Mouse (Mus musculus) midbrain, embryonic 10.5 days (tissue): ENCODE results near the gene Osbpl8. TPM values are rescaled to one million over a fixed set of nuclear protein-coding genes. Genes with fewer than 3 reads are reported as not detected.
"Not testable (repeated sequence)": the region's sequence is repeated elsewhere in the genome, so short reads cannot be mapped to it uniquely, and the experiment has no call there.

Experiments
- DNase-seq: peaks from one replicate; pipeline ENCODE4 v3.0.0-alpha.2; 2017; ENCODE audit warnings: low spot score
- H3K27ac ChIP-seq: fragments of 300-500 bp; sonication (generic); replicated peaks from 2 replicates; pipeline ENCODE4 v1.5.1; 2016; ENCODE audit warnings: mild to moderate bottlenecking
- H3K27me3 ChIP-seq: fragments of 300-500 bp; sonication (generic); 2 replicates; pipeline ENCODE4 v1.6.1; 2016; ENCODE audit warnings: low read depth, mild to moderate bottlenecking; ENCODE audit not compliant: poor library complexity, severe bottlenecking
- H3K36me3 ChIP-seq: fragments of 300-500 bp; sonication (generic); 2 replicates; pipeline ENCODE4 v1.6.1; 2016; ENCODE audit warnings: mild to moderate bottlenecking, moderate library complexity
- H3K4me1 ChIP-seq: fragments of 300-500 bp; sonication (generic); 2 replicates; pipeline ENCODE4 v1.6.1; 2016
- H3K4me3 ChIP-seq: fragments of 300-500 bp; sonication (generic); 2 replicates; pipeline ENCODE4 v1.5.1; 2016; ENCODE audit warnings: mild to moderate bottlenecking, moderate library complexity
- H3K9me3 ChIP-seq: fragments of 300-500 bp; sonication (generic); replicated peaks from 2 replicates; pipeline ENCODE4 v1.6.1; 2016; ENCODE audit warnings: mild to moderate bottlenecking
- WGBS: fragments of 180-500 bp; shearing (Covaris S2); methylation state at CpG from one replicate; pipeline ENCODE4 v1.1.7; 2016; 5-methylcytosine and 5-hydroxymethylcytosine counted together
- polyA plus RNA-seq: library from polyadenylated mRNA; unstranded; fragments of >200 nt; fragmentation: Nextera tagmentation; extraction: Ambion mirVana; gene quantifications from 2 replicates; pipeline ENCODE4 v1.2.1, GENCODE M21; 2016

Gene Osbpl8
- polyA plus RNA-seq, 1 experiment from 2014 or later, result 7.6 TPM

DNA sequence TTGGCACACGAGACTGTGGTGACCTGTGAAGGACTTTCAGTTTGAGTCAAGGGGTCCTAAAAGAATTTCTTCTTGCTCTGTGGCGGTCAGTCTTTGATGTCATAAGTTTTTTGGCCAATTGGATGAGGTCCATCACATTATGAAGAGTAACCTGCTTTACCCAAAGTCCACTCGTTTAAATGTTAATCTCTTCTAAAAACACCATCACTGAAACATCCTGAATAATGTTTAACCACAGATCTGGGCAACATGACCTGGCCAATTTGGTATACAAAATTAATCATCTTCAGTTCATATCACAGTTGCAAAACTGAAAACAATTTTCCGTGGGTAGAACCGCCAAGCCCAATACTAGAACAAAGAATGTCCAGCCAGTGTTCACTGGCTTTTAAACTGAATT, 31.3 kb upstream of the Osbpl8 start:
- no peak for DNase-seq
- no peaks in the 10 kb centered on the region for H3K27me3 ChIP-seq
- H3K4me1 ChIP-seq, result peaks cover 4% of the 10 kb centered on the region; the same call in 1 of the 2 replicates
- no peaks in the 10 kb centered on the region for H3K9me3 ChIP-seq
- H3K36me3 ChIP-seq, result no peaks in the 10 kb centered on the region
- H3K27ac ChIP-seq, result no peak overlapping the region
- no peak overlapping the region for H3K4me3 ChIP-seq
- 93% methylated on average over 5 of the region's 5 CpGs for WGBS

DNA sequence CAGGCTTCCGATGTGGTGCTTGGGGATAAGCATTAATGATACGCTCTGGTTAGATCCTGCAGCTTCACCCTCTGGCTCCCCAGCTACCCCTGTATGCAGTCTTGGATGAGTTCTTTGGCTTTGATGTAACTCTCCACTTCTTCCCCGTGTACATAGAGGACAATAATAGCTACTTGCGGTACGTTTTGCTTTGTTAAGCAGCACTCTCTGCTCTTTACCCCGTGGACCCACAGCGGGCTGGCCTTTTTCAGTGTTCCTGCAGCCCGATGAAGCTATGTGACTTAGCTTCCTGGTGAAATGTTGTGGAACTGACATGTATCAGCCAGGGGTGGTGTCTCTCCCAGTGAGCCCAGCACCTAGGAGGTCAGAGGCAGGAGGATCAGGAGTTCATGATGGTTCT, 30.6 kb upstream of the Osbpl8 start:
- WGBS, result 89% methylated on average over 8 of the region's 8 CpGs
- H3K36me3 ChIP-seq, result no peaks in the 10 kb centered on the region
- no peaks in the 10 kb centered on the region for H3K9me3 ChIP-seq
- H3K4me3 ChIP-seq, result no peak overlapping the region
- no peak overlapping the region for H3K27ac ChIP-seq
- no peaks in the 10 kb centered on the region for H3K27me3 ChIP-seq
- DNase-seq, result no peak
- H3K4me1 ChIP-seq, result peaks cover 4% of the 10 kb centered on the region; the same call in 1 of the 2 replicates

DNA sequence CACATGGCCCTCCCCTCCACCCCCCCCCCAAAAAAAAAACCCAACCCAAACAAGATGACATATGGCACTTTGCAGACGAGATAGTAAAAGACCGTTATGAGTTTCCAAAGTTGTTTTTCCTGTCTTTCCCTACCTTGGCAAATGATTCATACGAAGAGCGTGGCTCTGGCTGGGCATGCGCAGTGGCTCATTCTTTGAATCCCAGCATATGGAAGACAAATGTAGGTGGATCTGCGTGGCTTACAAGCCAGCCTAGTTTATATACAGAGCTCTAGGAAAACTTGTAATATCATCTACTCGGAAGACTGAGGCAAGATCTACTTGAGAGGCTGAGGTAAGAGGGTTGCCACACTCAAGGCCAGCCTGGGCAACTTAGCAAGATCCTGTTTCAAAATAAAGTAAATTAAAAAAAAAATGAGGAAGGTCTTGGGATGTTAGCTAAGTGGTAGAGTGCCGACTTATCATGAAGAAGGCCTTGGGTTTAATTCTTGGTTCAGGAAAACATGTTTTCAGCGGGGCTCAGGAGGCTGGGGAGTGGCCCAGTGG, 30.1 kb upstream of the Osbpl8 start:
- Histone ChIP-seq H3K9me3 (no peaks in the 10 kb centered on the region), H3K4me3 (no peak overlapping the region), H3K27ac (no peak overlapping the region), H3K36me3 (no peaks in the 10 kb centered on the region), H3K4me1 (peaks cover 4% of the 10 kb centered on the region; the same call in 1 of the 2 replicates), H3K27me3 (no peaks in the 10 kb centered on the region)
- DNase-seq, result no peak
- WGBS, result 89% methylated on average over 9 of the region's 9 CpGs

DNA sequence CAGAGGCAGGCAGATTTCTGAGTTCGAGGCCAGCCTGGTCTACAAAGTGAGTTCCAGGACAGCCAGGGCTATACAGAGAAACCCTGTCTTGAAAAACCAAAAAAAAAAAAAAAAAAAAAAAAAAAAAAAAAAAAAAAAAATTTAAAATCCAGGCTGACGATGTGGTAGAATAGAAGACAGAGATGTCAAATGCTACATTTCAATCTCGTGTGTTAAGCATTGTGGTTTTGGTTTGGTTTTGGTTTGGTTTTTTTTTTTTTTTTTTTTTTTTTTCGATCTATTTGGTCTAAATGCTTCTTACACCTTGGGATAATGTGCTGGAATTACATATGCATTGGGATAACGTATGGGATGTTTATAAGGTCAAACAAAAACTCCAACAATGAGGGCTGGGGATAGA, 28.2 kb upstream of the Osbpl8 start:
- 80% methylated on average over 5 of the region's 5 CpGs for WGBS

DNA sequence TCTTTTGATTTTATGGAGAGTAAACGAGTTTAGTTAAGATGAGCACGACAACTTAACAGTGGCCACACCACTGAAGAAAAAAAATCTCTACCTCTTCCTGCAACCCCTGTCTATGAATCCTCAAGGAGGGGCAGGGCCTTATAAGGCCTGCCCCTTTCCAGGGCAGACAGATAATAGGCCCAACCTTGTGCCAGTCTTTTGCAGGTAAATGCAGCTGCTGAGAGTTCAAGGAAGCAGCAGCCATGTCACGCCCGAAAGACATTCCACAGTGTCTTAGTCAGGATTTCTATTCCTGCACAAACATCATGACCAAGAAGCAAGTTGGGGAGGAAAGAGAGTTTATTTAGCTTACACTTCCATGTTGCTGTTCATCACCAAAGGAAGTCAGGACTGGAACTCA, 26.6 kb upstream of the Osbpl8 start:
- H3K9me3 ChIP-seq, result no peaks in the 10 kb centered on the region
- H3K4me1 ChIP-seq, result no peaks in the 10 kb centered on the region
- no peak overlapping the region for H3K27ac ChIP-seq
- DNase-seq, result no peak
- no peak overlapping the region for H3K4me3 ChIP-seq
- no peaks in the 10 kb centered on the region for H3K27me3 ChIP-seq
- no peaks in the 10 kb centered on the region for H3K36me3 ChIP-seq
- 90% methylated on average over 4 of the region's 4 CpGs for WGBS

More for the DNA sequence above, 28.2 kb upstream of the Osbpl8 start:
- not testable (repeated sequence) for H3K4me3 ChIP-seq, H3K9me3 ChIP-seq, H3K27ac ChIP-seq, DNase-seq, H3K36me3 ChIP-seq, H3K4me1 ChIP-seq, H3K27me3 ChIP-seq

DNA sequence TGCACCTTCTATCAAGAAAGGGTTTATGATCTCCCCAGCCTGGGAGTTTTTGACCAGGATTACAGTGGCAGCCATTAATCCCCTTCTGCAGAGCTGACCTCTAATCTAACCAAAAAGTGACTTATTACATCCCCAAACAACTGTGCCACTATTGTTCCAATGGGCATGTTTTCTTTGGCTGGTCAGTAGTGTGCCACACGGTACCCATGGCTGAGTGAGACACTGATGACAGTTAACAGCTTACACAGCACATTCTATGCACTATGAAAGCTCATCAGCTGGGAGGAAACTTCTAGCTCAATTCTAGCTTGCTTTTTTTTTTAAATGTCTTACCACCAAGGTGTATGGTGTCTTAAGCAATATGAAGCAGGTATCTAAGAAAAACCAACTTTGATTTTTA, 25.4 kb upstream of the Osbpl8 start:
- no peaks in the 10 kb centered on the region for H3K4me1 ChIP-seq
- H3K36me3 ChIP-seq, result no peaks in the 10 kb centered on the region
- no peaks in the 10 kb centered on the region for H3K9me3 ChIP-seq
- 90% methylated on average over 1 of the region's 1 CpGs for WGBS
- DNase-seq, result no peak
- no peak overlapping the region for H3K27ac ChIP-seq
- H3K27me3 ChIP-seq, result no peaks in the 10 kb centered on the region
- H3K4me3 ChIP-seq, result no peak overlapping the region

DNA sequence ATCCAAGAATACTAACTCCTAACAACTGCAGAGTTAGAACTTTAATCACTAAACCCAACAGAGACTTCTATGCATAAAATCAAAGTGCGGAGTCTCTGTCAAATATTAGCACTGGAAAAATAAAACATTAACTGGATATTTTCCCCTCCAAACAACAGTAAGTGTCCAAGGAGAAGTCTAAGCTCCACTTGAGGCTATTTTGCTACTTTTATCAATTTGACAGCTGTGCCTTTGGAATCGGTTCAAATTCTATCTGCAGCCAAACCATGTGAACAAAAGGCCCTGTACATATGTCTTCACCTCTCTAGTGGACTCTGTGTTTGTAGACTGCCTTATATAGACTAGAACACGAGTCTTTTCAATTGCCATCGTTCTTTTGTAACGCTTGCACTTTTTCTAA, 24.7 kb upstream of the Osbpl8 start:
- DNase-seq, result no peak
- WGBS, result 92% methylated on average over 5 of the region's 5 CpGs
- Histone ChIP-seq H3K27me3 (no peaks in the 10 kb centered on the region), H3K4me3 (no peak overlapping the region), H3K27ac (no peak overlapping the region), H3K36me3 (no peaks in the 10 kb centered on the region), H3K4me1 (no peaks in the 10 kb centered on the region), H3K9me3 (no peaks in the 10 kb centered on the region)

DNA sequence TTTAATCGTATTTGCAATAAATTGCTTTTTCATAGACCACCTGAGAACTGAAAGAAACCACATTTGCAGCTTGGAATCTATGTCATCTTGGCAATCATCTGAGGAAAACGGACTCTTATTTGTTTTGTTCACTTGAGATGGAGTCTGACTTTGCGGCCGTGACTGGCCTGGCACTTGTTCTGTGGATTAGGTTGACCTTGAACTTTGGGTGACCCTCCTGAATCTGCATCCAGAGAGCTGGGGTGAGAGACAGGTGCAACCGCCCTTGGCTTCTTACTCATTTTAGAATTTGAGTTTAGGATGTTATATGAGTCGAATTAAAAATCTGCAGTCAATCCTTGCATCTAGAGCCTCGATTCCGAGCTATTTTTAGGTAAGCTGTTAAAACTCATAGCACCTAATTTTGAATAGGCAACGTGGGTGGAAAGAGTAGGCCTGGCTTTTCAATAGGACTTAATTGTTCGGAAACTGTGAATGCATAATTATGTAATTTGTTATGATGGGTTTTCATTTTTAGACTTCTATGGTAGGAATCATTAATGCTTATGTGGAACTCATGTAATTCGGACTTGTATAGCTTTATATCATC, 20.1 kb upstream of the Osbpl8 start:
- Histone ChIP-seq H3K27ac (no peak overlapping the region), H3K4me3 (no peak overlapping the region), H3K36me3 (no peaks in the 10 kb centered on the region), H3K4me1 (no peaks in the 10 kb centered on the region), H3K27me3 (no peaks in the 10 kb centered on the region), H3K9me3 (no peaks in the 10 kb centered on the region)
- WGBS, result 89% methylated on average over 11 of the region's 11 CpGs
- DNase-seq, result no peak

DNA sequence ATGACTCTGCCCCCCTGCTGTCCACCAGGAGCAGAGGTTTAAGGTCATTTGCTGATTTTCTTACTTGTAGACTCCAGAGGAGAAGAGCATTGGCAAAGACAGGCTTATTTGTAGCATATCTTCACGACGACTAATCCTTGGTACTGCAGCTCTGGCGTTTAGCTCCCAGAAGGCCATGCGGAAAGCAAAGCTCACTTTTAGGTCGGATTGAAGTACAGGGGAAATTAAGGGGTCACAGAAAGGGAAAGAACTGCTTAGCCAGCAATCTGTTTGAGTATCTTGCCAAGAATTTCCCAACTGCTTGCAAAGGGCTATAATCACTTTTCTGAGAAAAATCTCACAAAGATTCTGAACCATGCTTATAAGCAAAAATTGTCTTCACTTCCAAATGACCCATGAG, 14.8 kb upstream of the Osbpl8 start:
- Histone ChIP-seq H3K4me1 (no peaks in the 10 kb centered on the region), H3K9me3 (no peaks in the 10 kb centered on the region), H3K27ac (no peak overlapping the region), H3K4me3 (no peak overlapping the region), H3K27me3 (no peaks in the 10 kb centered on the region), H3K36me3 (no peaks in the 10 kb centered on the region)
- WGBS, result 55% methylated on average over 5 of the region's 5 CpGs
- no peak for DNase-seq

DNA sequence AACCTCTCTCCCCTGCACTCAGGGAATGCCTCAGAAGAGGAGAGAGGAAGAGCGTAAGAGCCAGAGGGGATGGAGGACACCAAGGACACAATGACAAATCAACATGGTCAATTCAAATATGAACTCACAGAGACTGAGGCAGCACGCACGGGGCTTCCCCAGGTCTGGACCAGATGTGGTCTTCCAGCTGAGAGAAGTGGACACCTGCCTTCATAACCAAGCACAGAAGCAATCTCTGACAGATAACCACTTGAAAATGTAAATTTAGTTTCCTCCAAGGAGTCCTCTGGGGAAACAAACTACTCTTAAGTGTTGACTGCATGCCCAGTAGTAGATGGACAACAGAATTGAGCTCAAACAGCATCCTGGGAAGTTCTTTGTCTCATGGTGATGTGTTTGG, 9.5 kb upstream of the Osbpl8 start:
- Histone ChIP-seq H3K27me3 (no peaks in the 10 kb centered on the region), H3K9me3 (no peaks in the 10 kb centered on the region), H3K4me3 (no peak overlapping the region), H3K4me1 (no peaks in the 10 kb centered on the region), H3K27ac (no peak overlapping the region), H3K36me3 (no peaks in the 10 kb centered on the region)
- 89% methylated on average over 3 of the region's 3 CpGs for WGBS
- no peak for DNase-seq

DNA sequence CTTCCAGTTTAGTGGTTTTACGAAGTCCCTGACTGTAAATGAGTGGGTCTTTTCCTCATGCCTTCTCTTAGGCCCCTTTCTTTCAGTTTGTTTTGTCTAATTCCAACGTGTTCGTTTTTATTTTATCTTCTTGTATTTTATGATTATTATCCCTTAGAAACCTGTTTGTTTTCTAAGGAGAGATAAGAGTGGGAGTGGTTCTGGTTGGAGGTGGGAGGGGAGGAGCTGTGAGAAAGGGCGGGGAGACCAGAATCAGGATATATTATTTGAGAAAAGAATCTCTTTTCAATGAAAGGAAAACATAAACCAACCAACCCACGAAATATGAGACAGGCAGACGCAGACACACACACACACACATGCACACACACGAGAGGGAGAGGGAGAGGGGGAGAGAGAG, 9.0 kb upstream of the Osbpl8 start:
- WGBS, result 85% methylated on average over 7 of the region's 7 CpGs
- no peak overlapping the region for H3K4me3 ChIP-seq
- H3K4me1 ChIP-seq, result no peaks in the 10 kb centered on the region
- no peaks in the 10 kb centered on the region for H3K36me3 ChIP-seq
- no peak overlapping the region for H3K27ac ChIP-seq
- no peak for DNase-seq
- H3K27me3 ChIP-seq, result no peaks in the 10 kb centered on the region
- no peaks in the 10 kb centered on the region for H3K9me3 ChIP-seq

DNA sequence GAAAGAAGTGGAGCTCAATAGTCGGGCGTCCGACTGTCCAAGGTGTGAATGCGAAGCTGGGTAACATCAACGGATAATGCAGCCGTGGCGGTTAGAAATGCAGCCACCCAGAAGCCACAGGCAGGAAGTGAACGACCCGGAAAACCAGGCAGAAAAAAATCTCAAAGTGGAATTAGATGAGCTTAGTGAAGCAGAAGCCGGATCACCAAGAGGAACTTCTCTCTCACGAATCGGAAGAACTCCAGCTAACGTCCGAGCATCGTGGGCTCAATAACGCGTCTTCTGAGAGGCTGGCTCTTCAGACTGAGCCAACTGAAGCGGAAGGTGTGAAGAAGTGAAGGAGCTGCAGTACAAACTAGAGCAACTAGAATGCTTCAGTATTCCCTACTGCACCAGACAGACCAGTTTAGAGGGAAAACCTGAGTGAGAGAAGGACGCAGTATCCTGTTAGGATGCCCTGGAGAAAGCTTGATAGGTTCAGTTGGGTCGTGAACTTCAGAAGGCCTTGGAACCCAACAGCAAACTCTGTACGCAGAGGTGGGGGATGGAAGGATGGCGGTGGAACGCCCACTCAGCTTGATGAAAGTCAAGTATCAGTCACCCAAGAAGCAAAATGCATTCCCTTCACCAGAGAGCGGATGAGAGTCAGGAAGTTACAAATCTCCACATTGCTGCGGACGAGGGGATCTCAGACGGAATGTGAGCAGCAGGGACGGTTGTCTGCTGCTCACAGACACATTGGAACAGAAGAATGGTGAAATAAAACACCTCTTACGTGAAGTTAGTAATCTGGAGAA, 8.0 kb upstream of the Osbpl8 start:
- H3K4me3 ChIP-seq, result no peak overlapping the region
- no peaks in the 10 kb centered on the region for H3K36me3 ChIP-seq
- H3K9me3 ChIP-seq, result no peaks in the 10 kb centered on the region
- no peak for DNase-seq
- no peaks in the 10 kb centered on the region for H3K4me1 ChIP-seq
- no peak overlapping the region for H3K27ac ChIP-seq
- WGBS, result 90% methylated on average over 29 of the region's 29 CpGs
- no peaks in the 10 kb centered on the region for H3K27me3 ChIP-seq

DNA sequence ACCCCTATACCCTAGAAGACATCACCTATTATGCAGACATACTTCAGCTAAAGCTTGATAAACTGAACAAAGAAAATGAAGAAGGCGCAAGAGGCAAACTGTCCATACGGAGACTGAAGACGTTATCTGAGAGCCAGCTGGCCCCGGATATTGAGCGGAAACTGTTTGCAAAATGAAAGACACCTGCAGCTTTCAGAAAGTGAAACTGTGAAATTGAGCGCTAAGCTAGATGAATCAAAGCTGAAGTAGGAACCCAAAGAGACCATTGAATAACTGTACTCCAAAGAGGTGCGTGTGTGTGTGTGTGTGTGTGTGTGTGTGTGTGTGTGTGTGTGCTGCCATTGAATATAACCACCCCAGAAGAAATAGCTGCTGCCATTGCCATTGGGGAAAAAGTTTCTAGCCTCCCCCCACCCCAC, 7.3 kb upstream of the Osbpl8 start:
- DNase-seq, result no peak
- Histone ChIP-seq H3K4me3 (no peak overlapping the region), H3K9me3 (no peaks in the 10 kb centered on the region), H3K27me3 (no peaks in the 10 kb centered on the region), H3K36me3 (no peaks in the 10 kb centered on the region), H3K4me1 (no peaks in the 10 kb centered on the region), H3K27ac (no peak overlapping the region)
- WGBS, result 90% methylated on average over 7 of the region's 7 CpGs
